Mouse (Mus musculus) gastrocnemius, adult 2 months (tissue): ENCODE data around the gene Epas1. TPM values are rescaled to one million over a fixed set of nuclear protein-coding genes. Genes with fewer than 3 reads are reported as not detected.

ENCODE experiments used
- DNase-seq: peaks from one replicate; pipeline ENCODE4 v3.0.0; 2022
- H3K27ac ChIP-seq: fragments of 200-600 bp; 2 replicates; pipeline ENCODE4 v1.8.1; 2022; ENCODE audit warnings: mild to moderate bottlenecking
- H3K4me3 ChIP-seq: fragments of 200-600 bp; 2 replicates; pipeline ENCODE4 v1.8.1; 2022; ENCODE audit warnings: mild to moderate bottlenecking, moderate library complexity
- CTCF ChIP-seq: fragments of 200-600 bp; IDR thresholded peaks from 2 replicates; pipeline ENCODE4 v1.8.1; 2022; ENCODE audit warnings: antibody characterized with exemption, mild to moderate bottlenecking, moderate library complexity
- intact Hi-C: fragments of 180-260 bp; cut with DNase I; formaldehyde crosslinking; loops from one replicate; pipeline ENCODE4 v1.15.1; 2025
- total RNA-seq, 2 experiments: library from RNA; stranded (reverse); gene quantifications; 2 replicates each; pipeline ENCODE4 v1.2.3; 2021

Epas1 gene
- total RNA-seq, 2 experiments from 2014 or later, result 96.6 to 127 TPM

DNA sequence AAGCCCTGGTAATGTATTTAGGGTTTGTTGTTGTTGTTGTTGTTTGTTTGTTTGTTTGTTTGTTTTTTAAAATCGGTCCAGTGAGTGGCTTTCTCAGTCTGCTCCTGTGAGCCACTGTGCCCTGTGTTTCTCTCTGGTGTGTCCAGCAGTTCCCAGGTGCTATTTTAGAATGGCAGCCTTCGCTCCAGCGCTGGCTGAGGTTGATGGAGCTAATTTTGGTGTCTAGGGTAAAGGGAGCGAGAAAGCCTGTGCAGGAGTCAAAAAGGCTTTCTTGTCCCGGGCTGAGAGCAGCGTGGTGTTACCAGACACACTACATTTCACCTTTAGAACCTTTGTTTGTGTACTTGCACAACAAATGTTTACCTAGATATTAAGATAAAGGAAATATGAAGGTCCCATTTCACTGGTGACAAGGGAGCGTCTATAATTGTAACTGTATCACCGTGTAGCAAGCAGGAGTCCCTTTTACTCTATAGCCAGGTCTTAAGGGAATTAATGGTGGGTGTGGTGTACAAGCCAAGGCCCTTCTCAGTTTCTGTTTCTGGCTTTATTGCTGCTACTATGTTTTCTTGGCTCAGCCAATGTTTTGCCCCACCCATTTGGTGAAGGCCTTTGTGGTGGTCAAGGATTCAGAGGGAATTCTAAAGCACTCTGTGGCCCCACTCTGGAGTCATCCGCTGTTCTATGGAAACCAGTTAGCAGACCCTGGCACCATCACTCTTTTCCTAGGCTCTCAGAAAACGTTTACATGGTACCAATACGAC lies 9.2 kb downstream of the Epas1 start:
- intact Hi-C loops, result no loop called here
- peak; percentile 80 for DNase-seq
- H3K27ac ChIP-seq, result peak overlapping the region; percentile 91

DNA sequence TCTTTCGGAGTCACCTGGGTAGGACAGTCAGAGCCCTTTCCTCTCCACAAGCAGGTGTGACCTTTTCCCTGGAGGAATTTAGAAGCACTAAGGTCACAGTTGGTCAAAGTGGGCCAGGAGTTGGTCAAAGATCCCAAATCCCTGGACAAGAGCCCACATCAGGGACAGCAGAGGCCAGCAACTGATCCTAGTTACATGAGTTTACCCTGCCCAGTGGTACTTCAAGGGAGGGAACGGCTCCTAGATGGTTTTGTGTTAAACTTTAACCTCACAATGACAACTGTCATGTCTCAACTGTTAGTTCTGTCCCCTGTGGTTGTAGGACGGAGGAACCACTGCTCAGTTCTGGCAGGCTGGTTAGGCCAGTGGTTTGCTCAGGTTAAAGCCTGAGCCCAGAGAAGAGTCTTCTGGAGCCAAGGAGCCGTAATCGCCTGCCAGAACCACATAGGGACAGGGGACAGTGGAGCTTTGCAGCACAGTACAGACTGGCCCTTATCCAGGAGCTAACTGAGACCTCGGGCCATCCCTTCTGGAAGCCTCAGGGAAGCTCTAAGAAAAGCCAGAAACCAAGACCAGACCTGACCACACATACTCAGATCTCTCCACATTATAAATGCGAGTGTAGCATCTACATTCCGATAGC lies 12.4 kb downstream of the Epas1 start:
- Histone ChIP-seq H3K4me3 (peak overlapping the region; percentile 15), H3K27ac (peak overlapping the region; percentile 91)
- DNase-seq, result peak; percentile 62
- no peak for TF ChIP-seq CTCF
- intact Hi-C loops, result no loop called here

More for the DNA sequence above, 9.2 kb downstream of the Epas1 start:
- TF ChIP-seq CTCF, result no peak
- H3K4me3 ChIP-seq, result peak overlapping the region; percentile 51

DNA sequence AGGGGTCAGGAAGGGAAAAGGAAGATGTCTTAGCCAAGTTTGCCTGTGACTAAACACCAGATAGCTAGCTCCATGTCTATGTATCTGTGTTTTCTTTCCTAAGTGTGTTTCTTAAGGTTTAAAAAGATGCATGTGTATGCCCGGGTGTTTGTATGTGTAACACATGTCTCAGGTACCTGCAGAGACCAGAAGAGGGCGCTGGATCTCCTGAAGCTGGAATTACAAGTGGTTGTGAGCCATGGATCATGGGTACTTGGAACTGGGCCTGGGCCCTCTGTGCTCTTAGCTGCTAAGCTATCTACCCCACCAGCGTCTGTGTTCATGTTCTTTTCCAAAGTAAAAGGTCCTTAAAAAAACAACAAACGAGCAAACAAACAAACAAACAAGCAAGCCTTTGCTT lies 12.9 kb downstream of the Epas1 start:
- intact Hi-C loops, result no loop called here
- DNase-seq, result no peak
- H3K27ac ChIP-seq, result peak overlapping the region; percentile 91
- peak; percentile 36; the same call in 1 of the 2 replicates for TF ChIP-seq CTCF
- no peak overlapping the region; the same call in none of the 2 replicates for H3K4me3 ChIP-seq

DNA sequence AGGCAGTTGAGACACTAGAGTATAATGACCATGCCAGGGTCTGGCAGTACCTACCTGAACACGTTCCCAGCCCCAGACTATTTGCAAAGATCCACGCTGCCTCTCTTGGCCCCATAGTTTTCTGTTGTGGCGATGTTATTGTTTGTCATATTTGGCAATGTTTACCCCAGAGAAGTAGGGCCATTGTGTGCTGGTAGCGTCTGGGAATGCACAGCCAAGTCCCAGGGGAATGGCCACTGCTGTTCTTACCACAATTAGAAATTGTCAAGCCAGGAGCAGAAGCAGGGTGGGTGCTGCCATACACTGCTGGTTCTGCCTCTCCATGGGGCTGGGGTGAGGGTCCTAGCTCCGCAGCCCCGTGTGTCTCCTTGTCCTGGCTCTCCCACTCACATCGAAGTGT lies 15.1 kb downstream of the Epas1 start:
- intact Hi-C loops, result no loop called here
- peak overlapping the region; percentile 91 for H3K27ac ChIP-seq
- peak; percentile 45 for DNase-seq
- no peak for TF ChIP-seq CTCF
- peak overlapping the region; percentile 54 for H3K4me3 ChIP-seq

DNA sequence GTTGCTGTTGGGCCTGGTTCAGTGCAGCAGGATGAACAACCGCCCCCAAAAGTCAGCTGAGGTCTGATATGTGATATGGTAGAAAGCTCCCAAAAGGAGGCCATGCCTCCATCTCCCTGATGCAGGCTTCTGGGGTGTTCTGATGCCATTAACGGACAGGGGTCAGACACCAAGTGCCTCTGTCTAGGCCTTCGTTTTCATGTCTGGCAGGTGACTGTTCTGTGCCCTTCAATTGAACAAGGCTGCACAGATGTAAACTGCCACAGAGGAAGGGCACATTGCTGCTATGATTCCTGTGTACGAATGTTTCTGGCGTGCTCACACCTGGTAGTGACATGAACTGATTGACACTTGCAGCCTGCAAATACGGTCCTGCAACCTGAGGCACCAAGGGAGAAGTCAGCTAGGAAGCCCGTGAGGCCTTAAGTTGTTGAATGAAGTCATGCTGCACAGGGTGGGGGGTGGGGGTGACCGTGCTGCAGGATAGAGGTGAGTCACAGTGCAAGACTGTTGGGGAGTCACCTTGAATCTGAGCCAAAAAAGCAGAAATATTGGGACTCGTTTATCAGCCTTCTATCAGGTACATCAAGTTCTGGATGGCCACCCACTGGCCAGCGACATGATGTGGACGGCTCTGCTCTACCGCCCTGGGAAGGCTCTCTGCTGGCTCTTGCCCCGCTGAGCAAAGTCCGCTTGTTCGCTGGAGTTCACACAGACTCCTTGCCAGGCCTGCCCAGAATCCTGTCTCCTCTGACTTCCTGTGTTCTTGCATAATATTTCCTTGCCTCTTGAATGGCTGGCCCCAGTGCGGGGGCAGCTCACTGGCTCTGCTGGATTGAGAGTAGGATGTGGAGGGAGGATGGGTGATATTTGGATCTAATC lies 16.1 kb downstream of the Epas1 start:
- peak overlapping the region; percentile 91 for H3K27ac ChIP-seq
- TF ChIP-seq CTCF, result no peak; the same call in 1 of the 2 replicates
- peak; percentile 82 for DNase-seq
- H3K4me3 ChIP-seq, result peak overlapping the region; percentile 54
- intact Hi-C loops, result no loop called here

DNA sequence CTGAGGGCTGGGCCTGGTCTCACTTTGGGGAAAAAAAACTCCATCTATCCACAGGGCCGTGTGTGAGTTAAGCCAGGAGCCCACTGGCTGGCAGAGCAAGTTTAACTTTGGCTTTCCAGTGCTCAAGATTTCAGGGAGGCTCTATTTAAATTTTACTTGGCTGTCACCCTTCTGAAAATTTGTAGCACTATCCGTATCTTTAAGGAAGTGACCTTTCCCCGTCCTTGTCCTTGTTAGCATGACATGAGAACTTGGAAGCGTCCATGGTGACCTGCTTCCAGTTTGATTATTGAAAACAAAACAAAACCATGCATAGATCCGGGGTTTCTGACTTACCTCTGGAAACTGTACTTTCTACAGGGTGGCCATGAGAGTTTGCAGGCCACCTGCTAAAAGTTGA lies 17.3 kb downstream of the Epas1 start:
- no peak for TF ChIP-seq CTCF
- Histone ChIP-seq H3K27ac (peak overlapping the region; percentile 91), H3K4me3 (peak overlapping the region; percentile 21)
- DNase-seq, result no peak
- intact Hi-C loops, result no loop called here

DNA sequence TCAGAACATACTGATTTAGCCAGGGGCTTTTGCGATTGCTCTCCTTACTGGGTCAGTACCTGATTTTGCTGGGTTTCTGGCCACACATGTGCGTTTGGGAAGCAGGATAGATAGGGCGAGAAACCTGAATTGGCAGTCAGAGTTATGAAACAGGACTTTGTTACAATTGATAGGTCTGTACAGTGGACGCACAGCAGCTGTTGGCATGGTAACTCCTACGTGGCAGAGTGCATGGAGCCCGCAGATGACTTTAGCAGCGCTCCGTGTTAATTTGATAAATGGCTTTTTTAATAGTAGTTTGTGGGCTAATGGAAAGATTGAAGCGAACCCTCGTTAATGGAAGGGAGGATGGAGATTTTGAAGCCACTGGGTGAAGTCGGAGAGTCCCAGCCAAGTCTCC lies 18.5 kb downstream of the Epas1 start:
- Histone ChIP-seq H3K4me3 (peak overlapping the region; percentile 30), H3K27ac (peak overlapping the region; percentile 72)
- no peak for TF ChIP-seq CTCF
- DNase-seq, result no peak
- intact Hi-C loops, result no loop called here

DNA sequence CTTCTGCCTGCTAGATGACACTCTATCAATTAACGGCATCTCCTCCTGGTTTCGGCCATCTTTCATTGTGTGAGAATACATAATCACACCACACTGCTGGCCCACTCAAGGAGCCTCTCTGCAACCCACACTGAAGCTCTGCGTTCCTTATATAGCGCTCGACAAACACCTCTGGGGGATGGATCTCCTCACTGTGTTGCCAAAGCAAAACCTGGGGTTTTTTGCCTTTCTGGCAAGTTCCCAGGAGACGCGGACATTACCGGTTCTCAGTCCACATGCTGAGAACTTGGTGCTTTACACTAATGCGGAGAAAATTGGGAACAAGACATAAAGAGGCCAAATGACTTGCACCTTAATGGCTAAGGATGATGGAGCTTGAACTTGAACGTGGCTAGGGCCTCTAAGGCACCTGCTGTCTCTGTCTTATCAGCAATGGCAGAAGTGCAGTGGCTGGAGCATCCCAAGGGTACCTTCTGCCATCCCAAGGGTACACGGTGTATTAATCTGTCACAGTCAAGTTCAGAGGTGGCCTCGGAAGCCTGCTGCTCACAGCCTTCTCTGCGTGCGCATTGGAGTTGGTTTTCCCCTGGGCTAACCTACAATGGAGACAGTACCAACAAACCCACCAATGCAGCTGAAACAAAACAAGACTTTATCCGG lies 19.6 kb downstream of the Epas1 start:
- intact Hi-C loops, result no loop called here
- Histone ChIP-seq H3K4me3 (peak overlapping the region; percentile 30), H3K27ac (peak overlapping the region; percentile 72)
- no peak for TF ChIP-seq CTCF
- DNase-seq, result no peak

DNA sequence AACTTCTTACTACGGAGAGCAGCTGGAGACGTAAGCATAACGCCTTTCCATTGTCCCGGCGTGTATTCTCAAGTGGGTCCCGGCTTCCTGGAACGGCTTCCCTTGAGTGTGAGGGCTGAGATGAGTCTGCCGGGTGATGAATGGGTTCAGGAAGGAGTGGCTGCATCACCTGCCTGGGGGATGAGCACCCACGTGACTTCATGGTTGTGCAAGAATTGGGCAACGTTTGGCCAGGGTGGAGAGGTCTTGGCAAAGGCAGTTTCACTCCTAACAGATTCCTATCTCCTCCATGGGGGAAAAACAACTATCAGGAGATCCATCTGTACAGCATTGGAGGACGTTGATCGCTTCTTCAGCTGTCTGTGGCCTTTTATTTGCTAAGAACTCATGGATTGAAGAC lies 23.0 kb downstream of the Epas1 start:
- Histone ChIP-seq H3K27ac (peak overlapping the region; percentile 65), H3K4me3 (no peak overlapping the region)
- TF ChIP-seq CTCF, result no peak
- intact Hi-C loops, result no loop called here
- peak; percentile 40 for DNase-seq

DNA sequence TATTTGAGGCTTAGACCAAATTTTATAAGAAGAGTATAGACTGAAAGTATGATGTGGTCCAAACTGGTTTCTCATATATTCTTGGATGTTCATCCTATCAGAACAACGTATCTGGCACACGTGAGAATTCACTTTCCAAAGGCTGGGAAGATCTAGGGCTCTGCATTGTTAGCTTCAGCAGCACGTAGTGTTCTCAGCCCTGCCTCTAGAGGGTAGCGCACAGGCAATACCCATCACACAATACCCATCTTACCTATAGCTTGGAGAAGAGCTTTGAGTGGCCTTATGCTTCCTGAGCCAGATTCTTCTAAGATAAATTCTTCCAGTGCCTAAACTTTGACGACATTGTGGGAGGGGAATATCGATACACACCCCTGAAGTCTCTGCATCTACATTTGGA lies 24.6 kb downstream of the Epas1 start:
- no peak for DNase-seq

DNA sequence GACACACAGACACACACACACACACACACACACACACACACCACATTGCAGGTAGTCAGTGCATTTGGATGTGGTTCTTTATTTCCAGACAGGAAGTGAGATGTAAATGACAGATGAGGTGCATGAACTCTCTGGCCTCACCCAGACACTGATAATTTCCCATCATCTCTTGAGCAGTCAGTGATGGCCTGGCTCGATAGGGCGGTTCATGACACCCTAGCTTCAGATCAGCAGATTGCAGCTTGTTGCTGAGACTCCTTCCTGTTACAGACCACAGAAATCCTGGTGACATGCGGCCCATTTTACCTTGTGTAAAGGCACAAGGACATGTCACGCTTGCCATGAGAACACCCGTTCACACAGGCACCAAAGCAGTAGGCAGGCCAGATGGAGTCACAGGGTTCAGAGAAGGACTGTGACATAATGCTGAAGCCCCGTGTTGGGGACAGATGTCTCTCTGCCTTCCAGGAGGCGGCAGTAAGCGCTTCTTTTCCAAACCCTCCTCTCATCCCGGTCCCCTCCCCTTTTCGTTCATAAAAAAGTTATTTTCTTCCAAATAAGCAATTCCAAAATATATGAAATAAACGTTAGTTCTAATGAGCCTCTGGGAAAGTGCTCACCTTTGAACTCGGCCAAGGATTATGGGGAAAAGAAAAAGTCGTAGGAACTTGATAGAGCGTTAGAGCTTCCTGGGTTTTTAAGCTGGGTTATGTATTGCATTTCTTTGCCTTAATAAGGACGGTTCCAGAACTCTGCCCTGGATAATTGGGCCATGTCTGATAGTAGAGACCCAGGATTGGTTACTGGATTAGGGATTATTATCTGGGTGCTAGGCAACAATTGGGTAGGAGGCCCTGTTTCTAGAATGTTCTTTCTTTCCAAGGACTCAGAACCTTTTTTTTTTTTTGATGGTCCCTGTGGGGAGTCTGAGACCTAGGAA lies 26.0 kb downstream of the Epas1 start:
- Histone ChIP-seq H3K27ac (peak overlapping the region; percentile 85), H3K4me3 (0 out of 2 replicates have a peak overlapping the region, but pooled peaks have one; percentile 15)
- TF ChIP-seq CTCF, result no peak; the same call in 1 of the 2 replicates
- no peak for DNase-seq
- intact Hi-C loops, result no loop called here

More for the DNA sequence above, 24.6 kb downstream of the Epas1 start:
- Histone ChIP-seq H3K4me3 (no peak overlapping the region), H3K27ac (no peak overlapping the region)
- TF ChIP-seq CTCF, result peak; percentile 47
- intact Hi-C loops, result no loop called here
